Mouse (Mus musculus) heart, adult 2 months (tissue): ENCODE data around the gene Specc1. TPM values are rescaled to one million over a fixed set of nuclear protein-coding genes. Genes with fewer than 3 reads are reported as not detected.

Experiments
- DNase-seq, 2 experiments: peaks; one replicate each; pipeline ENCODE4 v3.0.0; 2021
- H3K27ac ChIP-seq: fragments of 200-600 bp; 2 replicates; pipeline ENCODE4 v1.8.1; 2022
- H3K27me3 ChIP-seq: fragments of 200-500 bp; 2 replicates; pipeline ENCODE4 v1.6.1; 2012; ENCODE audit warnings: mild to moderate bottlenecking, low read length, inconsistent platforms, mixed read lengths; ENCODE audit not compliant: control insufficient read depth, insufficient read depth
- H3K36me3 ChIP-seq: fragments of 200-500 bp; 2 replicates; pipeline ENCODE4 v1.6.1; 2012; ENCODE audit warnings: low read length, inconsistent platforms; ENCODE audit not compliant: control insufficient read depth, insufficient read depth
- H3K4me1 ChIP-seq: fragments of 200-500 bp; 2 replicates; pipeline ENCODE4 v1.6.1; 2011; ENCODE audit warnings: low read length; ENCODE audit not compliant: control insufficient read depth, insufficient read depth
- H3K4me3 ChIP-seq: fragments of 200-600 bp; 2 replicates; pipeline ENCODE4 v1.8.1; 2022
- H3K79me2 ChIP-seq: fragments of 200-500 bp; replicated peaks from 2 replicates; pipeline ENCODE4 v1.6.1; 2012; ENCODE audit warnings: mild to moderate bottlenecking, inconsistent platforms, low read length, moderate library complexity, mixed read lengths; ENCODE audit not compliant: control insufficient read depth, insufficient read depth
- H3K9ac ChIP-seq: fragments of 200-500 bp; 2 replicates; pipeline ENCODE4 v1.6.1; 2012; ENCODE audit warnings: low read depth, mild to moderate bottlenecking, control low read depth, inconsistent platforms, low read length, mixed read lengths
- CTCF ChIP-seq: fragments of 200-600 bp; IDR thresholded peaks from 2 replicates; pipeline ENCODE4 v1.8.1; 2022; ENCODE audit warnings: antibody characterized with exemption, mild to moderate bottlenecking, moderate library complexity
- EP300 ChIP-seq: fragments of 200-500 bp; IDR thresholded peaks from 2 replicates; pipeline ENCODE4 v1.6.1; 2011; ENCODE audit warnings: low read depth, low read length, control low read depth; ENCODE audit not compliant: insufficient read depth
- POLR2A ChIP-seq: fragments of 200-500 bp; IDR thresholded peaks from 2 replicates; pipeline ENCODE4 v1.6.1; 2011; ENCODE audit warnings: mild to moderate bottlenecking, low read depth, low read length, control low read depth; ENCODE audit not compliant: insufficient read depth
- WGBS: fragments of 180-500 bp; shearing (Covaris S2); methylation state at CpG from one replicate; pipeline ENCODE4 v1.1.7; 2018; 5-methylcytosine and 5-hydroxymethylcytosine counted together
- intact Hi-C: fragments of 180-260 bp; cut with DNase I; formaldehyde crosslinking; loops from one replicate; pipeline ENCODE4 v1.15.1; 2025
- polyA plus RNA-seq: library from polyadenylated mRNA; depleted of rRNA; stranded (reverse); fragments of >200 nt; gene quantifications from 2 replicates; pipeline ENCODE4 v1.2.3, GENCODE M21; 2012
- total RNA-seq, 2 experiments: library from RNA; stranded (reverse); gene quantifications; 2 replicates each; pipeline ENCODE4 v1.2.3; 2021

The Specc1 gene
- total and polyA plus RNA-seq, 3 experiments: 3.5 to 21.6 (median 4.6) TPM

DNA sequence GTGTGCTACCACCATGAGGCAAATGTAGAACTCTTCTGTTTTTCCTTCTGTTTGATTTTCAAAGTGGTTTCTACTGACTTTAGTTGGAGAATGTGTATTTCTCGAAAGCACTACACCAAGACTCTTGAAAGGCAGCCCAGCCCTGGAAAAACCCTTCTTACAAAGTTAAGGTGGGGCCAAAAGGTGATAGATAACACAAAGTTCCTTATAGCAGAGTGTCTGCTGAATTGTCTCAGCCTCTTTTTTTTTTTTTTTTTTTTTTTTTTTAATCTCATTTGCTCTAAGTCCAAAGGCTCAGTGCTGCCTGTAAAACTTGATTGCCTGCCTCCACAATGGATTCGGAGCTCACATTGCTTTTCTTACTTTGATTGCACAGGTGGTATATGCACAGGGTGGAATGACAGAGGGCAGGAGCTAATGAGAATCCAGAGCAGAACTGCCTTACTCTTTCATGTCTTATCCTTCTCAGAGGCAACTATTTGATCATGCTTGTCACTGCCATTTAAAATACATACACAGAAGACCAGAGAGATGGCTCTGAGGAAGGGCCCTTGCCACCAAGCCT lies 150.8 kb downstream of the Specc1 start:
- WGBS: 86% methylated on average over 2 of the region's 2 CpGs
- no peaks in the 10 kb centered on the region for H3K4me1 ChIP-seq
- intact Hi-C loops: no loop called here
- no peak overlapping the region for H3K27ac ChIP-seq
- no peaks in the 10 kb centered on the region for H3K36me3 ChIP-seq
- H3K9ac ChIP-seq: no peak overlapping the region
- no peak overlapping the region for H3K4me3 ChIP-seq
- no peak for DNase-seq
- H3K79me2 ChIP-seq: no peaks in the 10 kb centered on the region
- no peak for TF ChIP-seq POLR2A
- TF ChIP-seq EP300: no peak
- no peak for TF ChIP-seq CTCF
- H3K27me3 ChIP-seq: no peaks in the 10 kb centered on the region

DNA sequence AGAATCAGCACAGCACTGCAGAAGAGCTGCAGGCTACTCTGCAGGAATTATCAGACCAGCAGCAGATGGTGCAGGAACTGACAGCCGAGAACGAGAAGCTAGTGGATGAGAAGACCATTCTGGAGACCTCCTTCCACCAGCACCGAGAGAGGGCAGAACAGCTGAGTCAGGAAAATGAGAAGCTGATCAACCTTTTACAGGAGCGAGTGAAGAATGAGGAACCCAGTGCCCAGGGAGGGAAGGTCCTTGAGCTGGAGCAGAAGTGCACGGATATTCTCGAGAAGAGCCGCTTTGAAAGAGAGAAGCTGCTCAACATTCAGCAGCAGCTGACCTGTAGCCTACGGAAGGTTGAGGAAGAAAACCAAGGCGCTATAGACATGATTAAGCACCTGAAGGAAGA lies 162.0 kb downstream of the Specc1 start:
- WGBS: 82% methylated on average over 9 of the region's 9 CpGs
- H3K27ac ChIP-seq: no peak overlapping the region
- no peaks in the 10 kb centered on the region for H3K36me3 ChIP-seq
- intact Hi-C loops: no loop called here
- H3K9ac ChIP-seq: no peak overlapping the region
- TF ChIP-seq CTCF (no peak), EP300 (no peak), POLR2A (no peak)
- H3K27me3 ChIP-seq: no peaks in the 10 kb centered on the region
- no peak overlapping the region for H3K4me3 ChIP-seq
- no peak for DNase-seq
- H3K4me1 ChIP-seq: no peaks in the 10 kb centered on the region
- H3K79me2 ChIP-seq: no peaks in the 10 kb centered on the region

DNA sequence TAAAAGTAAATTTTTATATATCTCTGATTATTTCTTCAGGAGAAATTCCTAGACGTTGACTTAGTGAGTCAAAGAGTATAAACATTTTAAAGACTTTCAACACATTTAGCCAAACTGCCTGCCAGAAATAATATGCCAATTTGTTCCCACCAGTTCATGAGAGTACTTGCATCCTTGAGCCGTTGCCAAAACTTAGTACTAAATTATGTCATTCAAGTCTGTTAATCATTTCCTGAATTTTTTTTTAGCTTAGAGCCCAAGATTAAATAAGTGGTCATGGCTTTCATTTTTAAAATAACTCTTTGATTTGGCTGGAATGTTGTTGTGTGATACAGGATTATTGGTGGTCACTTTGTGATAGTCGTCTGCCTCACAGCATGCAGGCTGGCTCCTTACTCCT lies 163.3 kb downstream of the Specc1 start:
- H3K27me3 ChIP-seq: no peaks in the 10 kb centered on the region
- H3K9ac ChIP-seq: no peak overlapping the region
- 22% methylated on average over 3 of the region's 3 CpGs for WGBS
- H3K27ac ChIP-seq: no peak overlapping the region
- no peak overlapping the region for H3K4me3 ChIP-seq
- no peaks in the 10 kb centered on the region for H3K4me1 ChIP-seq
- H3K79me2 ChIP-seq: no peaks in the 10 kb centered on the region
- no peak for DNase-seq
- no peak for TF ChIP-seq EP300
- no peak for TF ChIP-seq CTCF
- no peak for TF ChIP-seq POLR2A
- intact Hi-C loops: no loop called here
- no peaks in the 10 kb centered on the region for H3K36me3 ChIP-seq

DNA sequence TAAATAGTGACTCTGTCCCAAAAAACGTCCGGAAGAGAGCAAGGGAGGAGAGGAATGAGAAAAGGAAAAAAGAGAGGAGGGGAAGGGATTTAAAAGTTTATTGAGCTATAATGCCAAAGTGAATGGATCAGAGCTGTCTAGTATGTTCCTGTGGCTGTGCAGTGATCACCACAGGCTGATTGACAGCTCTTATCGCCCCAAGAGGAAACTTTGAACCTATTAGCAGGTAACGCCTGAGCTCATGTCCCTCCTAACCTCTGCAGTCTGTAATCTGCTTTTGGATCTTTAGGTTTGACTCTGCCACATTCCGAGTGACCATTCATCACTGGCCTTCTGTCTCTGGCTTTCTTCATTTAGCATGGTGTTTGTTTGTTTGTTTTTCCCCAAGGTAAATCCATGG lies 164.8 kb downstream of the Specc1 start:
- H3K4me3 ChIP-seq: no peak overlapping the region
- H3K27ac ChIP-seq: no peak overlapping the region
- no peaks in the 10 kb centered on the region for H3K36me3 ChIP-seq
- H3K27me3 ChIP-seq: no peaks in the 10 kb centered on the region
- H3K9ac ChIP-seq: no peak overlapping the region
- no peaks in the 10 kb centered on the region for H3K79me2 ChIP-seq
- intact Hi-C loops: no loop called here
- TF ChIP-seq POLR2A (no peak), EP300 (no peak)
- H3K4me1 ChIP-seq: no peaks in the 10 kb centered on the region
- 89% methylated on average over 5 of the region's 5 CpGs for WGBS
- no peak for DNase-seq

GRCm38 (mm10) chr11:62127692-62128091 lies 171.1 kb downstream of the Specc1 start:
- TF ChIP-seq EP300: peak; percentile 84; the same call in 1 of the 2 replicates
- TF ChIP-seq POLR2A: no peak
- peak; percentile 96; the same call in 1 of the 2 replicates for TF ChIP-seq CTCF
- H3K4me3 ChIP-seq: no peak overlapping the region
- no peaks in the 10 kb centered on the region for H3K27me3 ChIP-seq
- DNase-seq: peak; percentile 74 to 89
- no peak overlapping the region for H3K9ac ChIP-seq
- no peaks in the 10 kb centered on the region for H3K4me1 ChIP-seq
- H3K79me2 ChIP-seq: no peaks in the 10 kb centered on the region
- 32% methylated on average over 3 of the region's 3 CpGs for WGBS
- H3K27ac ChIP-seq: no peak overlapping the region
- intact Hi-C loops: loop anchor here (1.0 to 5.0 kb wide), 3 partner anchors 79 to 170 kb away; partner anchors contain the start of gene Specc1
- no peaks in the 10 kb centered on the region for H3K36me3 ChIP-seq

- no peak for DNase-seq
- Histone ChIP-seq H3K36me3 (no peaks in the 10 kb centered on the region), H3K9ac (no peak overlapping the region), H3K4me3 (no peak overlapping the region), H3K79me2 (no peaks in the 10 kb centered on the region), H3K27me3 (no peaks in the 10 kb centered on the region), H3K4me1 (no peaks in the 10 kb centered on the region), H3K27ac (no peak overlapping the region)
- TF ChIP-seq POLR2A: no peak
- TF ChIP-seq CTCF: no peak
- no peak for TF ChIP-seq EP300
- intact Hi-C loops: loop anchor here (5.0 kb wide), 1 partner anchor 171 kb away; the partner anchor contains the start of gene Specc1
- WGBS: 79% methylated on average over 8 of the region's 8 CpGs
Measured at GRCm38 (mm10) chr11:62128197-62128596, 171.6 kb downstream of the Specc1 start.
